Mouse (Mus musculus) 416B (cell line): ENCODE data around the gene Pdlim3.

Experiments
- DNase-seq: peaks from one replicate; pipeline ENCODE4 v3.0.0; 2011; ENCODE audit warnings: low read depth

The Pdlim3 gene

DNA sequence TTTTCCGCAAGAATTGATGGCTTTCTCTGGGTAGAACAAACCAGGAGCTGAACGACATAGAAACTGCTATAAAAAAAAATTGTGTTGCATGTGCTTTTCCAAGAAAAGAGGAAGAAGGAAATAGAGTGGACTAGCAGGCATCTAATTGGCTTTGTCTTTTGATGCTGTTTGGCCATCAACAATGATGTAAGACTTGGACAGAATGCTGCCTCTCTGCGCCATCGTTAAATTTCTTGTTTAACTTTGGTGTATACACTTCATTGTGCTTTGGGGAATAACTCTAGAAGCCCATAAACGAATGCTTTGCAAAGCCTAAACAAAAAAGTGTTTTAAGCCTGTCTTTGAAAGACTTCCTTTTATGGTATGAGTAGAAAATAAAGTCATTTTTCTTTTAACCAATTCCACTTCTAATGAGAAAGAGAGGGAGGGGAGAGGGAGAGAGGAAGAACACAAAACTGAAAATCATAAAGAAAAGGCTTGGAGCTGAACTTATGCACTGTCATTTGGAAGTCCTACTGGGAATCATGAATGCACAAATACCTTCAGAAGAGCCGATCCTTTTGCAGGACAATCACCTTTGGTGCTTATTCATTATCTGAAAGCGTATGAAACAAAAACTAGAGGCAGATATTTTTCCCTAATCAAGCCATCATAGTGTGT, 20.5 kb downstream of the Pdlim3 start:
- no peak for DNase-seq

DNA sequence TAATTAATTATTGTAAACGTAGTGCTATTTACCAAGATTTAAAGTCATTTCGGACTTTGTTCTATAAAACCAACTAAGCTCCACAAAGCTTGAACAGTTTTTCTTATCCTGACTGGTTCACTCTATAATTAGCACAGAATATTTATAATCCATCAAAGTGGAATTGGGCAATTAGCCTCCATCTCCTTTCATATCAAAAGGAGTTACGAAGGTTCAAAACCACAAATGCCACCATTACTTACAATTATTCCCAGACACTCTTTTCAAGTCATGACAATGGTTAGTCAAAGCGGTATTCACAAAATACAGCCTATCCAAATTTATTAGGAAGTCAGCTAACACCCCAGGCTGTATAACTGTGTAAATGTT, 21.0 kb downstream of the Pdlim3 start:
- DNase-seq = no peak

DNA sequence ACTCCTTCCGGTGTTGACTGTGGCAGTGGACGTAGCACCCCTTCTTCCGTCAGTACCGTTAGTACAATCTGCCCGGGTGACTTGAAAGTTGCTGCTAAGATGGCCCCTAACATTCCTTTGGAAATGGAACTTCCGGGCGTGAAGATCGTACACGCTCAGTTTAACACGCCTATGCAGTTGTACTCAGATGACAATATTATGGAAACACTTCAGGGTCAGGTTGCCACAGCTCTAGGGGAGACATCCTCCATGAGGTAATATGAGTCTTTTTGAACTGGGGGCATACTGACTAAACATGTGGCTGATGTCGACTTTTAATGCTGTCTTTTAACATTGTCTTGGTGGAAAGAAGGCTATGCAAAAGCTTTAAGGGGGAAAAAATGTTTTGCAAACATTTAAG, 28.4 kb downstream of the Pdlim3 start:
- DNase-seq = no peak

DNA sequence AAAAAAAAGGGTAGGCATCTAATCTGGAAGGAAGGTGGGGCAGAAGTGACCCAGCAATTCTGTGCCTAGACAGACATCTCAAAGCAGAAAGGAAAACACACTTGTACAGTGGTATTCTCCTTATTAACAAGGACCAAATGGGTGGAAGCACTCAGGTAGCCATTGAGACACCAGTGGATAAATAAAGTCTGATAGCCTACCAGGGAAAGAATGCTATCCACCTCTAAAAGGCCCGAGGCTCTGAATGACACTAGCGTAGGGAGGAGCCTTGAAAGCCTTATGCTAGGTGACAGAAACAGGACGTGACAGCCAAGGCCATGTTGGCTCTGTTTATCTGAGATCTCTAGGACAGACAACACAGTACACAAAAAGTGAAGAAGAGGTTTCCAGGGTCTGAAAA, 31.2 kb downstream of the Pdlim3 start:
- no peak for DNase-seq

DNA sequence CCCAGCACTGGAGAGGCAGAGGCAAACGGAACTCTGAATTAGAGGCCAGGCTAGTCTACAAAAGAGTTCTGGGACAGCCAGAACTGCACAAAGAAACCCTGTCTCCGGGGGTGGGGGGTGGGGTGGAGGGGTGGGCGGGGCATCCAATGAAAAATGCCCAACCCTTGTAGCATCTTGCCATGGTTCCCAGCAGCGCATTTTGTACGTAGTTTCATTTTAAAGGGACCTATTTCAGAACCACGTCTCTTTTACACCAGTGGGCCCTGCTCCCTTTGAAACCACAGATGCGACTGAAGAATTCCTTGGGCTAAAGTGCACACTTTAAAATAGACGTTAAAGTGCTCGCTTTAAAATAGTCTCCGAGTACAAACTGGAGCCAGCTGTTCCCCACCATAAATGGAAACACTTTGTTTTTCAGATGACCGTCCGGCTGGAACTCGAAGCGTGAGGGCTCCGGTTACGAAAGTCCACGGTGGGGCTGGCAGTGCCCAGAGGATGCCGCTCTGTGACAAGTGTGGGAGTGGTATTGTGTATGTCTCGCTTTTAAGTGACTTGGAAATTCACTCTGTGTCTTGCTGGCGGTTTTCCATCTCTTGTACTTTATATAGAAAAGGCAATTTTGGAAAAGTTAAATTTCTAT, 31.9 kb downstream of the Pdlim3 start:
- DNase-seq = no peak

DNA sequence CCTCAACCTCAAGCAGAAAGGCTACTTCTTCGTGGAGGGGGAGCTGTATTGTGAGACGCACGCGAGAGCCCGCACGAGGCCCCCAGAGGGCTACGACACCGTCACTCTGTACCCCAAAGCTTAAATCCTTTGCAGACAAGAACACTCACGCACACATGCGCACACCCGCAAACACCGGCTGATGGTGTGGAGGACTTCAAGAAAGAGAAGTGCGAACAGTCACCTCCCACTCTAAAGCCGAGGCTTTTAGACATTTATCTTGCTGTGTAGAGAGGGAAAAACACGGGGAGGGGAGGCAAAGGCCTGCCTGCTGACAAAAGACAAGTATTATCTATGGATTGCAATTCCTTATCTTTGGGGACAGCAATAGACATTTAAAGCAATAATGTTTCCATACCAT, 33.6 kb downstream of the Pdlim3 start:
- no peak for DNase-seq

DNA sequence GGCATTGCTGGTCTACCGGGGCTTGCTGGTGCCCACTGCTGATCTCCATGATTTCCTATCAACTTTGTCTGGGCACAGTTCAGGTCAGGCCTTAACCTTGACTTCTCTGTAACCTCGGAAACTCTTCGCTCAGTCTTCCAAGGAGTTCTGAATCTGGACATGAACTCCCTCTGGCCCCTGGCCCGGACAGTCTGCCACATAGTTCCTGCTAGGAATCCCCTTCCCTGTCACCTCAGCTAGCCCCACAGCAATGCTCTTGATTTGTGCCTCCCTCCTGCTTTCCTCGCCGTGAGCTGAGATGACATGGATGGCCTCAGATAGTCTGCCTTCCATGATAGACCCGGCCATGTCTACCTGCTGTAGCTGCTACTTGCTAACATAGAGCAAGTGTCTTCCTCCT, 35.1 kb downstream of the Pdlim3 start:
- no peak for DNase-seq

DNA sequence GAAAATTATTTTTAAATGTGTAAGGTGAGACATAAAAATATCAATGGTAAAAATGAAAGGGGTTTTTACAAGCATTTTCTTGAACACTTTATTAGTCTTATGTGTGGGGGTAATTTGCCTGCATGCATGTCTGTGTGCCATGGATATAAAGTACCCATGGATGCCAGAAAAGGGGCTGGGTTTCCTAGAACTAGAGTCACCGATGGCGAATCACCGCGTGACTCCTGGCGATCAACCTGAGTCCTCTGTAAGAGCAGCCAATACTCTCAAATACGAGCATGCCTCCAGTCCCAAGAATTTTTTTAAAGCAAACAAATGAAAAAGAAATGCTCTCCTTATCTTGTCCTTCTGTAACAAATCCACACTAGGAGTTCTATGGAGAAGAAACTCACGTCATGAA, 36.9 kb downstream of the Pdlim3 start:
- DNase-seq = no peak

DNA sequence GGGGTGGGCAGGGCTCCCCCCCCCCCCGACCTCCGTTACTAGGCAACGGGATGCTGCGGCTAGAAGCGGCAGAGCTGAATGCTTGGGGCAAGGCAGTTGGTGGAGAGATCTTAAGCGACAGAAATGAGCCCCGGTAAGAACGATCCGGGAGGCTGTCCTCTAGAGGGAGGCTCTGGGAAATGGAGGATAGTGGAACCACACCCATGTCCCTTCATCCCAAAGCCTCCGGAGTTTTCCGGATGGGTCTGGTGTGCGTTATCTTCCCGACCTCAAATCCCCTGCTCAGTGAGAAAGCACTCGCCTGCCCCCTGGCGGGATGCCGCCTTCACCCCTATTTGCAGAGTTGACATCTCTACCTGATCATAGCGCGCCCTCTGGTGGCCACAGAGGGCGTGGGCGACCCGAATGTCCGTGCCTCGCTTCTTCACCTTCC, 49.3 kb downstream of the Pdlim3 start, which contains the start of gene Ccdc110:
TSS of gene Ccdc110 (plus strand) at position 38 of the 433 bp plus-strand sequence.
- peak; percentile 84 for DNase-seq

DNA sequence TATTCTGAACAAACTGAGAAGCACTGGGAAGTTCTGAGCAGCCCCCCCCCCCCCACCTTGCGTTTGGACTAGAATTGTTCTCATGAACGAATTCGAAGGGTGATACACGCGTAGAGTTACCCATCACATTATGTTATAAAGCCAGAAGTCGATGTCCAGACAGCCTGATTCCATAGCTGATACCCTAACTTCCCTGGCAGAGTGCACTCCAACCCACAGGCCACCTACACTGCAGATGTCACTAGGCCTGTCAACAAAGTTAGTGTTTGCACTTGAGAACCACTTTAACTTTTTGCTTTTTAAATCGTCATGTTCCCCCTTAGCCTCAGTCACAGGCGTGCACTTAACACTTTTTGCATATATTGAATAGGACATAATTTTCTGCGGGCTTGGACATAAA, 51.7 kb downstream of the Pdlim3 start:
- DNase-seq = no peak

DNA sequence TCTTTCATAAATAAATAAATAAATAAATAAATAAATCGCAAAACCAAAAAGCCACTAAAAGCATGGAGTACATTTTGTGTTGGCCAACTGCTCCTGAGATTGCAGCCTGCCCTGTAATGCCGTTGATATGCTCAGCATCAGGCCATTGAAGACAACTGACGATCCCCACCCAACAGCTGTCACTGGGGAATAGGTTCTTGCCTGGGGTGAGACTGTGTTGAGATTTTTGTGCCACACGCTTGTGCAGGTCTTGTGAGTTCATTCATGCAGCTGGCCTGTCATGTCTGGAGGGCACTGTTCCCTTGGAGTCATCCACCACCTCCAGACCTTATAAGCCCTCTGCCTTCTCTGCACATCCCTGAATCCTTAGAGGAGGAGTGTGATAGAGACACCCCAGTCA, 61.0 kb downstream of the Pdlim3 start:
- no peak for DNase-seq

DNA sequence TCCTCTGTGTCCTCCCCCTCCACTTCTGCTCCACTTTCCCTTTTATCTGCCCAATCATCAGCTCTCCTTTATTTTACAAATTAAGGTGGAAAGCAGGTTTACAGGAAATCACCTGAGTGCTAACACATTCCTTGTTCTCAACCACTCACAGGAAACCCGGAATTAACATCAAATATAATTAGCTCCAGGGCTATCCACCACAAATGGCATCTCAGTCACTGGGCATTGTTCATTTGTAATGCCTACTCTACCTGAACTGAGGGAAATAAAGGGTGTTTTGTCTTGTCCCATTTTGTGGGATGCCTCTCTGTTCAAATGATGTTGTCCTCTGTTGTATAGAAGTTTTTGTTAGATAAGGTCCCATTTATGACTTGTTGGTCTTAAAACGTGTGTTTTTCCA, 65.4 kb downstream of the Pdlim3 start:
- no peak for DNase-seq
